Mouse (Mus musculus) C3H10T1/2 (cell line): Measurements from ENCODE around the gene Depdc1a. TPM values are rescaled to one million over a fixed set of nuclear protein-coding genes. Genes with fewer than 3 reads are reported as not detected.

Experiments used
- polyA plus RNA-seq, 2 experiments: library from polyadenylated mRNA; unstranded; fragments of >200 nt; fragmentation: generic; extraction: Trizol; gene quantifications; one replicate each; pipeline ENCODE4 v1.2.1; 2012; ENCODE audit warnings: missing spikeins in 2 of 2

Gene Depdc1a
- 1 to 10 TPM in 1 of 2 experiments, under 1 TPM in 1; 0.12 to 2.4 TPM for polyA plus RNA-seq

GRCm38 (mm10) chr3:159495243-159495801 is at the start of gene Depdc1a:
TSS of gene Depdc1a (plus strand) at chr3:159495433.

Other genes with a start within 250 kb of the Depdc1a start
- under 1 TPM in 1 of 2 experiments, not detected in 1; 0.04 TPM for gene Rpe65, start 103.7 kb downstream of the Depdc1a start, polyA plus RNA-seq